Mouse (Mus musculus) myocyte (in vitro differentiated cells): ENCODE data around the gene Klhl25. TPM values are rescaled to one million over a fixed set of nuclear protein-coding genes. Genes with fewer than 3 reads are reported as not detected.

Experiments used
- H3K27me3 ChIP-seq: one replicate; pipeline ENCODE4 v1.6.1; 2011; ENCODE audit not compliant: control insufficient read depth, insufficient read depth, insufficient read length
- H3K36me3 ChIP-seq: one replicate; pipeline ENCODE4 v1.6.1; 2011; ENCODE audit not compliant: control insufficient read depth, insufficient read depth
- H3K4me2 ChIP-seq: one replicate; pipeline ENCODE4 v1.6.1; 2011; ENCODE audit warnings: low read depth, control low read depth
- H3K4me3 ChIP-seq: one replicate; pipeline ENCODE4 v1.5.1; 2011; ENCODE audit warnings: mild to moderate bottlenecking, control low read depth, moderate library complexity
- H3K79me2 ChIP-seq: one replicate; pipeline ENCODE4 v1.6.1; 2011; ENCODE audit not compliant: control insufficient read depth, insufficient read depth
- H3ac ChIP-seq: one replicate; pipeline ENCODE4 v1.6.1; 2011; ENCODE audit not compliant: control insufficient read depth, insufficient read length
- CEBPB ChIP-seq: IDR thresholded peaks from 2 replicates; pipeline ENCODE4 v1.6.1; 2011; ENCODE audit warnings: mild to moderate bottlenecking, moderate library complexity; ENCODE audit not compliant: poor library complexity, insufficient read depth, severe bottlenecking
- E2F4 ChIP-seq: IDR thresholded peaks from one replicate; pipeline ENCODE4 v1.6.1; 2011; ENCODE audit warnings: mild to moderate bottlenecking, control low read depth, moderate library complexity; ENCODE audit not compliant: insufficient read depth
- MAX ChIP-seq: IDR thresholded peaks from one replicate; pipeline ENCODE4 v1.6.1; 2011; ENCODE audit warnings: low read depth, mild to moderate bottlenecking, control low read depth
- MYOD1 ChIP-seq, 3 experiments: IDR thresholded peaks; one replicate each; pipeline ENCODE4 v1.6.1; 2011; ENCODE audit warnings: control low read depth in 2 of 3, low read depth in 2 of 3, mild to moderate bottlenecking in 2 of 3, moderate library complexity in 1 of 3; ENCODE audit not compliant: insufficient read length in 2 of 3, control insufficient read depth in 1 of 3
- MYOG ChIP-seq, 3 experiments: IDR thresholded peaks; one replicate each; pipeline ENCODE4 v1.6.1; 2011; ENCODE audit warnings: control low read depth in 2 of 3, low read depth in 2 of 3, mild to moderate bottlenecking in 2 of 3; ENCODE audit not compliant: insufficient read length in 2 of 3, control insufficient read depth in 1 of 3, insufficient read depth in 1 of 3
- POLR2A ChIP-seq: IDR thresholded peaks from one replicate; pipeline ENCODE4 v1.6.1; 2011; ENCODE audit warnings: low read depth, mild to moderate bottlenecking, control low read depth, moderate library complexity; ENCODE audit not compliant: insufficient read length
- POLR2AphosphoS2 ChIP-seq: IDR thresholded peaks from one replicate; pipeline ENCODE4 v1.6.1; 2011; ENCODE audit warnings: low read depth, control low read depth; ENCODE audit not compliant: insufficient read length
- REST ChIP-seq: IDR thresholded peaks from one replicate; pipeline ENCODE4 v1.6.1; 2011; ENCODE audit warnings: mild to moderate bottlenecking, control low read depth, moderate library complexity; ENCODE audit not compliant: insufficient read depth, insufficient read length
- SRF ChIP-seq: IDR thresholded peaks from one replicate; pipeline ENCODE4 v1.6.1; 2011; ENCODE audit warnings: low read depth; ENCODE audit not compliant: control insufficient read depth, insufficient read length
- TCF12 ChIP-seq: IDR thresholded peaks from one replicate; pipeline ENCODE4 v1.6.1; 2011; ENCODE audit warnings: mild to moderate bottlenecking, control low read depth; ENCODE audit not compliant: poor library complexity, insufficient read depth, severe bottlenecking
- TCF3 ChIP-seq: IDR thresholded peaks from one replicate; pipeline ENCODE4 v1.6.1; 2011; ENCODE audit warnings: low read depth, control low read depth; ENCODE audit not compliant: insufficient read length
- USF1 ChIP-seq: IDR thresholded peaks from one replicate; pipeline ENCODE4 v1.6.1; 2011; ENCODE audit warnings: low read depth, mild to moderate bottlenecking, control low read depth, moderate library complexity
- polyA plus RNA-seq: library from polyadenylated mRNA; unstranded; fragments of >200 nt; fragmentation: generic; extraction: Trizol; gene quantifications from one replicate; pipeline ENCODE4 v1.2.1, GENCODE M21; 2012; ENCODE audit warnings: missing spikeins

The Klhl25 gene
- polyA plus RNA-seq, 1 experiment = 14.6 TPM

- Histone ChIP-seq H3K36me3 (no peaks in the 10 kb centered on the region), H3ac (no peak overlapping the region), H3K79me2 (no peaks in the 10 kb centered on the region), H3K4me3 (no peak overlapping the region), H3K4me2 (no peak overlapping the region), H3K27me3 (no peaks in the 10 kb centered on the region)
- no peak for TF ChIP-seq MYOD1 (IDR thresholded peaks at IDR 0.05; ENCODE audit: control insufficient read depth in 1 of 3, insufficient read length in 2 of 3, low read depth in 2 of 3)
- no peak for TF ChIP-seq POLR2AphosphoS2
- no peak for TF ChIP-seq TCF12
- TF ChIP-seq USF1 = no peak
- TF ChIP-seq REST = no peak
- TF ChIP-seq SRF = no peak
- TF ChIP-seq POLR2A = no peak
- TF ChIP-seq CEBPB = no peak
- TF ChIP-seq MYOG (IDR thresholded peaks at IDR 0.05; ENCODE audit: control insufficient read depth in 1 of 3, insufficient read depth in 1 of 3, insufficient read length in 2 of 3, low read depth in 2 of 3) = no peak
Observed at GRCm38 (mm10) chr7:75866557-75866956, 18.4 kb downstream of the Klhl25 start.

GRCm38 (mm10) chr7:75868687-75869086 lies 20.6 kb downstream of the Klhl25 start:
- Histone ChIP-seq H3K4me3 (no peak overlapping the region), H3K36me3 (no peaks in the 10 kb centered on the region), H3K4me2 (no peak overlapping the region), H3K79me2 (no peaks in the 10 kb centered on the region), H3K27me3 (no peaks in the 10 kb centered on the region), H3ac (no peak overlapping the region)
- no peak for TF ChIP-seq POLR2AphosphoS2
- no peak for TF ChIP-seq TCF12
- no peak for TF ChIP-seq SRF
- no peak for TF ChIP-seq MYOD1 (IDR thresholded peaks at IDR 0.05; ENCODE audit: control insufficient read depth in 1 of 3, insufficient read length in 2 of 3, low read depth in 2 of 3)
- no peak for TF ChIP-seq MYOG (IDR thresholded peaks at IDR 0.05; ENCODE audit: control insufficient read depth in 1 of 3, insufficient read depth in 1 of 3, insufficient read length in 2 of 3, low read depth in 2 of 3)
- TF ChIP-seq USF1 = no peak
- TF ChIP-seq TCF3 = no peak
- TF ChIP-seq E2F4 = no peak
- TF ChIP-seq MAX = no peak
- no peak for TF ChIP-seq CEBPB
- no peak for TF ChIP-seq POLR2A
- no peak for TF ChIP-seq REST

DNA sequence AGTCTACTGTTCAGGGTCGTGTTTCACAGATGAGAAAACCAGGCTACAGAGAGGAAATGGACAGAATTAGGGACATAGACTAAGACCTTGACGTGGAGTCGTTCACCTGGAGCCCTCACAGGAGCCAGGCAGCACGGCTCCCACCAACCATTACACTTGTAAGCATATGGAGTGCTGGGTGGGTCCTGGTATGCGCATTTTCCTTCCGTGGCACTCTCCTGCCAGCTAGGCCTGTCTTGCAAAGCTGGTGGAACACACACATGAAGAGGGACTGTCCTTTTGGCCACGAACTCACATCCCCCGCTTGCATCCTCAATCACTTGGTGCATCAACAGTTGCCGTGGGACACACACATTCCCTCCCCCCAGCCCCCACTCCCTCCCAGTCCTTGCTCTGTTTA lies 22.4 kb downstream of the Klhl25 start:
- no peak overlapping the region for H3ac ChIP-seq
- no peak for TF ChIP-seq USF1
- TF ChIP-seq MAX = no peak
- no peak for TF ChIP-seq SRF
- TF ChIP-seq TCF12 = no peak
- no peak for TF ChIP-seq TCF3
- no peak for TF ChIP-seq E2F4
- no peak for TF ChIP-seq MYOD1 (IDR thresholded peaks at IDR 0.05; ENCODE audit: control insufficient read depth in 1 of 3, insufficient read length in 2 of 3, low read depth in 2 of 3)
- TF ChIP-seq POLR2A = no peak
- TF ChIP-seq REST = no peak
- TF ChIP-seq POLR2AphosphoS2 = no peak
- no peak for TF ChIP-seq MYOG (IDR thresholded peaks at IDR 0.05; ENCODE audit: control insufficient read depth in 1 of 3, insufficient read depth in 1 of 3, insufficient read length in 2 of 3, low read depth in 2 of 3)
- no peak for TF ChIP-seq CEBPB
- no peak overlapping the region for H3K4me3 ChIP-seq
- H3K4me2 ChIP-seq = no peak overlapping the region
- no peaks in the 10 kb centered on the region for H3K27me3 ChIP-seq
- H3K36me3 ChIP-seq = no peaks in the 10 kb centered on the region
- no peaks in the 10 kb centered on the region for H3K79me2 ChIP-seq

- no peak overlapping the region for H3K4me2 ChIP-seq
- no peaks in the 10 kb centered on the region for H3K36me3 ChIP-seq
- H3K27me3 ChIP-seq = no peaks in the 10 kb centered on the region
- no peak overlapping the region for H3K4me3 ChIP-seq
- H3ac ChIP-seq = no peak overlapping the region
- H3K79me2 ChIP-seq = no peaks in the 10 kb centered on the region
- no peak for TF ChIP-seq E2F4
- TF ChIP-seq SRF = no peak
- no peak for TF ChIP-seq POLR2A
- 0 out of 2 replicates have a peak, but pooled peaks have one; percentile 32 for TF ChIP-seq CEBPB
- TF ChIP-seq MAX = no peak
- no peak for TF ChIP-seq POLR2AphosphoS2
Observed at GRCm38 (mm10) chr7:75872255-75872654, 24.1 kb downstream of the Klhl25 start.

- Histone ChIP-seq H3K4me2 (no peak overlapping the region), H3ac (no peak overlapping the region), H3K79me2 (no peaks in the 10 kb centered on the region), H3K36me3 (no peaks in the 10 kb centered on the region), H3K27me3 (no peaks in the 10 kb centered on the region), H3K4me3 (no peak overlapping the region)
- no peak for TF ChIP-seq POLR2A
- no peak for TF ChIP-seq TCF3
- no peak for TF ChIP-seq REST
Observed at GRCm38 (mm10) chr7:75872697-75873096, 24.6 kb downstream of the Klhl25 start.
